Mouse (Mus musculus) intestine, postnatal 0 days (tissue): Measurements from ENCODE around the gene Zbtb18. TPM values are rescaled to one million over a fixed set of nuclear protein-coding genes. Genes with fewer than 3 reads are reported as not detected.

ENCODE experiments used
- ATAC-seq: fragments of 200-750 bp; cut with Nextera tagmentation; 2 replicates; pipeline ENCODE4 v1.8.0; 2017; ENCODE audit warnings: mild to moderate bottlenecking, moderate TSS enrichment, moderate library complexity
- H3K27ac ChIP-seq: fragments of 300-500 bp; sonication (generic); 2 replicates; pipeline ENCODE4 v1.5.1; 2014; ENCODE audit warnings: mild to moderate bottlenecking, low read depth, low read length, moderate library complexity
- H3K27me3 ChIP-seq: fragments of 300-500 bp; sonication (generic); replicated peaks from 2 replicates; pipeline ENCODE4 v1.6.1; 2014; ENCODE audit warnings: low read length, mixed read lengths; ENCODE audit not compliant: control insufficient read depth, insufficient read depth
- H3K36me3 ChIP-seq: fragments of 300-500 bp; sonication (generic); 2 replicates; pipeline ENCODE4 v1.6.1; 2014; ENCODE audit warnings: mild to moderate bottlenecking, moderate library complexity; ENCODE audit not compliant: control insufficient read depth, insufficient read depth
- H3K4me1 ChIP-seq: fragments of 300-500 bp; sonication (generic); replicated peaks from 2 replicates; pipeline ENCODE4 v1.6.1; 2014; ENCODE audit warnings: antibody characterized with exemption, low read length, mixed read lengths; ENCODE audit not compliant: control insufficient read depth, insufficient read depth
- H3K4me2 ChIP-seq: fragments of 300-500 bp; sonication (generic); replicated peaks from 2 replicates; pipeline ENCODE4 v1.6.1; 2014; ENCODE audit warnings: low read depth, mild to moderate bottlenecking, moderate library complexity
- H3K4me3 ChIP-seq: fragments of 300-500 bp; sonication (generic); 2 replicates; pipeline ENCODE4 v1.5.1; 2014; ENCODE audit warnings: low read depth, low read length
- H3K9ac ChIP-seq: fragments of 300-500 bp; sonication (generic); 2 replicates; pipeline ENCODE4 v1.6.1; 2014; ENCODE audit warnings: mild to moderate bottlenecking, low read depth, low read length
- H3K9me3 ChIP-seq: fragments of 300-500 bp; sonication (generic); 2 replicates; pipeline ENCODE4 v1.6.1; 2016; ENCODE audit warnings: mixed run types; ENCODE audit not compliant: control insufficient read depth
- CTCF ChIP-seq: sonication (generic); IDR thresholded peaks from 2 replicates; pipeline ENCODE4 v1.5.1; 2016; ENCODE audit warnings: low read depth, mild to moderate bottlenecking, control low read depth, antibody characterized with exemption, moderate library complexity
- WGBS: fragments of 180-500 bp; shearing (Covaris S2); extraction: QIAGEN DNeasy Blood & Tissue Kit; methylation state at CpG from one replicate; pipeline ENCODE4 v1.1.7; 2014; 5-methylcytosine and 5-hydroxymethylcytosine counted together
- polyA plus RNA-seq: library from polyadenylated mRNA; unstranded; fragments of >200 nt; fragmentation: Nextera tagmentation; extraction: Ambion mirVana; gene quantifications from 2 replicates; pipeline ENCODE4 v1.2.1, GENCODE M21; 2015

Gene Zbtb18
- polyA plus RNA-seq, 1 experiment from 2014 or later, result 2.5 TPM

DNA sequence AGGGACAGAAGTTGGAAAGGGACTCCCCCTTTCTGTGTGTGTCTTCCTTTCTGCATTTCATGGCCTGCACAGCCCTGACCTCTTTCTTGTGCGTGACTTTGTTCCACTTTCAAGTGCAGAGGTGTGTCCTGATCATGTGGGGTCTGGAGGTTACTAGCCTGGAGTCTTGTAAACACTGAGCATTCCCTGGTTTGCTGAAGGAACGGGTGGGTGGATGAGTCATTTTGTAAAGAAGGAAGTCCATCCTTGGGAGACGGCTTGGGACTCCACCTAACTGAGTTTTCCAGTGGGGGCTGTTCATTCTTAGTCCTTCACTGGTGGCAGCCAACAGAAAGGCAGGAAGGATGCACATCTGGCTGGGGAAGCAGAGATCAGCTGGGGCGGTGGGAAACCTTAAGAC lies 27.9 kb downstream of the Zbtb18 start:
- Histone ChIP-seq H3K4me1 (no peaks in the 10 kb centered on the region), H3K9me3 (no peaks in the 10 kb centered on the region), H3K27ac (no peak overlapping the region), H3K36me3 (no peaks in the 10 kb centered on the region), H3K9ac (no peak overlapping the region), H3K4me2 (no peak overlapping the region), H3K4me3 (no peak overlapping the region), H3K27me3 (no peaks in the 10 kb centered on the region)
- ATAC-seq, result peak; percentile 69
- 32% methylated on average over 4 of the region's 4 CpGs for WGBS
- no peak for TF ChIP-seq CTCF

- no peaks in the 10 kb centered on the region for H3K36me3 ChIP-seq
- H3K27ac ChIP-seq, result no peak overlapping the region
- H3K9ac ChIP-seq, result no peak overlapping the region
- no peak for ATAC-seq
- no peak overlapping the region for H3K4me3 ChIP-seq
- no peaks in the 10 kb centered on the region for H3K27me3 ChIP-seq
- TF ChIP-seq CTCF, result no peak
- no peak overlapping the region for H3K4me2 ChIP-seq
- WGBS, result 58% methylated on average over 2 of the region's 2 CpGs
- H3K4me1 ChIP-seq, result no peaks in the 10 kb centered on the region
- no peaks in the 10 kb centered on the region for H3K9me3 ChIP-seq
Measured at GRCm38 (mm10) chr1:177470951-177471350, 28.8 kb downstream of the Zbtb18 start.

DNA sequence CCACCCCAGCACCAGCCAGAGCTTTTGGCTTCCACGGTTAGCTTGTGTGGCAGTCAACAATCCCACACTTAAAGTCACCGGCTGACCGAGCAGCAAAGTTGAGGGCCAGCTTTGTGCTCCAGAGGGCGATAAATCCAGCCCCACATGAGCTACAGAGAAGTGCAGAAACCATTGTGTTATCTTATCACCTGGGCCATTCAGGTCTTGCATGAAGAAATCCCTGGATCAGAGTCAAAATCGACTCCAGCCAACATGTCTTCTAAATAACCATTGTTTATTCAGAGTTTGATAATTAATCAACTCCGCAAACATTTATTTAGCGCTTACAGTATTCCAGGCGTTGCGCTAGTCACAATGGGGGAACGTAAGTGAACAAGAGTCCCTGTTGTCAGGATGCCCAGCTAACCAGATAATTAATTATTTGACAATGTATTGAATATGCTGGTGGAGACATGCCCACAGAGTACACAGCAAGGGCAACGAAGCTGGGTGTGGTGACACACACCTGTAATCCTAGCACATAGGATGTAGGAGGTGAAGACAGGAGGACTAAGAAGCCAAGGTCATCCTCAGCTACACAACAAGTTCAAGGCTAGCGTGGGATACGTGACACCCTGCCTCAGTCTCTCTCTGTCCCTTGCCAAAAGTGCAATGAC lies 33.5 kb downstream of the Zbtb18 start:
- Histone ChIP-seq H3K36me3 (no peaks in the 10 kb centered on the region), H3K9me3 (no peaks in the 10 kb centered on the region), H3K9ac (no peak overlapping the region), H3K27ac (no peak overlapping the region), H3K4me1 (no peaks in the 10 kb centered on the region), H3K27me3 (no peaks in the 10 kb centered on the region), H3K4me2 (no peak overlapping the region; the same call in 1 of the 2 replicates), H3K4me3 (no peak overlapping the region)
- 37% methylated on average over 13 of the region's 13 CpGs for WGBS
- ATAC-seq, result peak; percentile 49
- peak; percentile 60 for TF ChIP-seq CTCF

DNA sequence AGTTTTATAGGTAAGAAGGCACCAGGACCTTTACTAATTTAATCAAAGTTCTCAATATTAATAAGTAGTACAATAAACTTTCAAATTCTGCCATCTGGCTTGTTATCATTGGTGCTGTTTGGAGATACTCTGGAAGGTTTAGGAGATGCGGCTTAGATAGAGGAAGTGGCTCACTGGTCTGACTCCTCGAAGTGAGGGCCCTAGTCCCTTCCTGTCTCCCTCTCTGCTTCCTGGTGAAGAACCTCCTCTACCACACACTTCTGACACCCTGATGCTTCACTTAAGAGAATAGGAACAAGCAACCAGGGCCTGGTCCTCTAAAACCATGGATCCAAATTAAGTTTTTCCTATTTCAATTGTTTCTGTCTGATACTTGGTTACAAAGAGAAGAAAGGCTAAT lies 36.4 kb downstream of the Zbtb18 start:
- Histone ChIP-seq H3K9ac (no peak overlapping the region), H3K4me3 (no peak overlapping the region), H3K9me3 (no peaks in the 10 kb centered on the region), H3K4me2 (no peak overlapping the region), H3K36me3 (no peaks in the 10 kb centered on the region), H3K27me3 (no peaks in the 10 kb centered on the region), H3K4me1 (no peaks in the 10 kb centered on the region), H3K27ac (no peak overlapping the region)
- 70% methylated on average over 2 of the region's 2 CpGs for WGBS
- TF ChIP-seq CTCF, result no peak
- no peak for ATAC-seq

DNA sequence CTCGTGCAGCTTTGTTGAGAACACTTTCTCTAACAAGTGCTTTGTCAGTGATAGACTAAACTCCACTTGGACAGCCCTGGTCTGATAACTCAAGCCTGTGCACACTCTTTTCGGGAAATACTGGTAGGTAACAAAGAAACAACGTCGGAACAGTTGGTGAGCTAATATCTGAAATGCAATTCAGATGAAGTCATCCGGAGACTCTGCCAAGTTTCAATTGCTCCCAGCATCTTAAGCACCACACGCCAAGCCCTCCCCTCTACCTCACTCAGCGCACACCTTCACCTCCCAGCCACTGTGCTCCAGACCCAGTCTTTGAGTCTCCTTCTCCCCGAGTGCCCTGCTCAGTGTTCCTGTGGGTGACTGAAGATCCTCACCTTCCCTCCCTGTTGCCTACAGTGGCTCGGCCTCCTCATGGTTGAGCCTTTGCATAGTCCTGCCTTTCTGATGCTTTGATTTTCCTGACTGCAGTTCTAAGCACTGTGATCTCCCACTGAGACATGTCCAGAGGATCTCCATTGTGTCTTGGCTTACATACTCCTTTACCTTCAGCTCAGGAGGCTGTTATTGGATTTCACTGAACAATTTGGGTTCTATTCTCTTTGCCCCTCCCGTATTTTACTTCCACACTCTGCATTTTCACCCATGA lies 37.3 kb downstream of the Zbtb18 start:
- Histone ChIP-seq H3K4me3 (no peak overlapping the region), H3K36me3 (no peaks in the 10 kb centered on the region), H3K4me1 (no peaks in the 10 kb centered on the region), H3K4me2 (no peak overlapping the region), H3K9me3 (no peaks in the 10 kb centered on the region), H3K27me3 (no peaks in the 10 kb centered on the region), H3K9ac (no peak overlapping the region), H3K27ac (no peak overlapping the region)
- WGBS, result 40% methylated on average over 10 of the region's 10 CpGs
- no peak for TF ChIP-seq CTCF
- ATAC-seq, result no peak

DNA sequence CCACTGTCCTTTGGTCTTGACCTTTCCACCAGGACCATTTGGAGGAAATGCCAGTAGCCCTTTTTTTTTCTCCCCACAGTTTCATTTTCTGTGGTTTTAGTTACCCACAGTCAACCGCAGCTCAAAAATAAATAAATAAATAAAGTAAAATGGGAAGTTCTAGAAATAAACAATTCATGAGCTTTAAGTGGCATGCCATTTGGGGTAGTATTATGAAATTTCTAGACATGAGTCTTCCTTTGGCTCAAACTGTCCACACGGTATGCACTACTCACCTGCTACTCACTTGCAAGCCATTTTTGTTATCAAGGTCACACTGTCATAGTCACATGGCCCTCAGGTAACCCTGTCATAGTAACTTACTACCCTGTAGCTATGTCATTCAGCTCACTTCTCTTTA lies 41.5 kb downstream of the Zbtb18 start:
- Histone ChIP-seq H3K4me3 (no peak overlapping the region), H3K36me3 (no peaks in the 10 kb centered on the region), H3K4me1 (no peaks in the 10 kb centered on the region), H3K9ac (no peak overlapping the region), H3K27ac (no peak overlapping the region), H3K27me3 (no peaks in the 10 kb centered on the region), H3K4me2 (no peak overlapping the region), H3K9me3 (no peaks in the 10 kb centered on the region)
- TF ChIP-seq CTCF, result no peak
- no peak for ATAC-seq
- 78% methylated on average over 2 of the region's 2 CpGs for WGBS
